Mouse (Mus musculus) cortical plate, adult 2 months (tissue): Measurements from ENCODE around the gene Slit3.

Experiments used
- CTCF ChIP-seq: fragments of 200-500 bp; IDR thresholded peaks from 2 replicates; pipeline ENCODE4 v1.5.1; 2011; ENCODE audit warnings: mild to moderate bottlenecking, control low read depth, low read length; ENCODE audit not compliant: insufficient read depth; ENCODE audit errors: extremely low read depth
- POLR2A ChIP-seq: fragments of 200-500 bp; IDR thresholded peaks from 2 replicates; pipeline ENCODE4 v1.6.1; 2011; ENCODE audit warnings: mild to moderate bottlenecking, low read length, control low read depth; ENCODE audit not compliant: insufficient read depth; ENCODE audit errors: extremely low read depth

- TF ChIP-seq POLR2A, result no peak
- no peak for TF ChIP-seq CTCF
These were observed 333.2 kb downstream of the Slit3 start for GRCm38 (mm10) chr11:35454191-35454725.
